Mouse (Mus musculus) kidney, postnatal 4 days (tissue): ENCODE measurements around the gene Anks1.
A peak's percentile ranks its signal among the peaks of the same experiment; 100 is the strongest.

Experiments
- DNase-seq, 2 experiments: peaks; one replicate each; pipeline ENCODE4 v3.0.0; 2021; ENCODE audit warnings: mixed read lengths in 2 of 2

Anks1 gene

DNA sequence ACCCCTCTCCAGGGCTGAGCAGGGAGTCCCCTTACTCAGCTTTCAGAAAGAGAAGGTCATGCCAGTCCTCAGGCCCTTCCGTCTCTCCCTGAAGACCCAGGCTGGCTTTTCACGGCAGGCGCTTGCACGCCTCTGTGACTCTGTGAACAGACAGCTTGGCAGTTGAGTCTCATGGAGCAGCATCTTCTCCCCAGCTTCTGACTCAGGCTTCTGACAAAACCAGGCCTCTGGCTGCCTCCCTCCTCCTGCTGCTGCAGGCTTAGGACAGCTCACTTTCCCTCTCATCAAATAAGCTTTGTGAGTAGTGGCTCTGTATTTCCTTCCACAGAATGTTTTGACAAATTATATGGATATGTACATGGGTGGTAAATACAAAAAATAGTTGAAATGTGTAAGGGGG is 91.3 kb downstream of the Anks1 start:
- DNase-seq: no peak

DNA sequence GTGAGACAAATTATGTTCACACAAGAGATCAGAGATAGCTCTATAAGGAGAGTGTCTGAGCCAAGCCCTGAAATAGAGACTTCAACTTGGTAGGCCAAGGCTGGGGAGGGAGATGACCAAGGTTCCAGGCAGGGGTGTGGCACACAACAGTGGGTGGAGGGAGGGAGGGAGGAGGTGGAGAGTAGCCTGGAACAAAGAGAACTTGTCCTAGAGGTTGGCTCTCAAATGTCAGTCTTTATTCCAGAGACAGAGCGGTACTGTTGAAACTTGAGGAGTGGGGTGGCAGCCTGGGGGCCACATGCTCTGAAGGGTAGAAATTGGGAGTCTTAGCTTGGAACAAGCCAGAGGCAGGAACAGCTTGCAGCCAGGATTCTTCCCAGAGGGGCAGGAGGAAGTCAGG is 91.7 kb downstream of the Anks1 start:
- DNase-seq: no peak

DNA sequence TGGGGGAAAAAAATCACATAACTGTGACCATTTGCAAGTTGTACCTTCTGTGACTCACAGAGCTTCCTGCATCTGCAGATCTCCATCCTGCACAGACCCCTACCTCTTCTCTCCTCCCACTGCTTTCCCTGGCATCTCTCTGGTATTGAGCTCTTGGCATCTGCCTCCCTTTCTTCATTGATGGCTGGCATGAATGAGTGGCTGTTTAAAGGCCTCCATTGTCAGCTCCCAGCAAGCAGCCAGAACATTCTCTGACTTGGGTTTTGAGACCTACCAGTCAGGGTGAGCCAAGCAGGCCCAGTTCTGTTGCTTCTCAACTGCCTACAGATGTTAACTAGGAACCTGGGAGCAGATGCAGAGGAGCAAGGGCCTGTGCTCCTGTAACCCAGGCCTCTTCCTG is 96.3 kb downstream of the Anks1 start:
- no peak for DNase-seq

DNA sequence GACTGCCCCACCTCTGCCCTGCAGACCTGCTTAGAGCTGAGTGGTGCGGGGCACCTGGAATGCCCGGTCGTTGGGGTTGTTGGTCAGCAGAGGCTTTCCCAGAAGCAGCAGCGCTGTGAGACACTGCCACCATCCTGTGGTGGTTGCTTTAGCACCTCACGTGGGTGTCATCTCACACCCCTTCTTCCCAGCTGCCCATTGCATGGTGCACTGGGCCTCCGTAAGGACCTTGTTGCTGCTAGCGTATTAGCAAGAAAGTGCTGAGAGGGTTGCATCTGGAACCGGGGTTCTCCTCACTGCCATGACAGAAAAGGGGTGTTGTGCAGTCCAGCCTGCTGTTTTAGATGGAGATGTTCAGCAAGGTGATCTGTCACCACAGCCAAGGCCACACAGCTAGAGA is 97.1 kb downstream of the Anks1 start:
- DNase-seq: no peak

DNA sequence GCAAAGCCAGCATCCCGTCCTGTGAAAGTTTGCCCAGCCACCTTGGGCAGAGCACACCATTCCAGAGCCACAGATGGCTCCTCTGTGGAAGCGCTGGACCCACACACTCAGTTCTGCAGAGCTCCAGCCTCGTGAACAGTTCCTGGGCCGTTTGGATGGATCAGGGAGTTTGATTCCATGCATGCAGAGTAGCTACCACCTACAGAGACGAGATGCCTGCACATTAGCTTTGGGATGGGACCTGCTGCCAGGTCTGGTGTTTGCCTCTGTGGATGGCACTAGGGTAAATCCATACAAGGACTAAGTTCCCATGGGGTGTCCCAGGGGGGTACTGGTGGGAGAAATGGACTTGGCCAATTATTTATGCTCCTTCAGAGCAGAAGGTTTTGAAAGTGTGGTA is 97.5 kb downstream of the Anks1 start:
- no peak for DNase-seq

DNA sequence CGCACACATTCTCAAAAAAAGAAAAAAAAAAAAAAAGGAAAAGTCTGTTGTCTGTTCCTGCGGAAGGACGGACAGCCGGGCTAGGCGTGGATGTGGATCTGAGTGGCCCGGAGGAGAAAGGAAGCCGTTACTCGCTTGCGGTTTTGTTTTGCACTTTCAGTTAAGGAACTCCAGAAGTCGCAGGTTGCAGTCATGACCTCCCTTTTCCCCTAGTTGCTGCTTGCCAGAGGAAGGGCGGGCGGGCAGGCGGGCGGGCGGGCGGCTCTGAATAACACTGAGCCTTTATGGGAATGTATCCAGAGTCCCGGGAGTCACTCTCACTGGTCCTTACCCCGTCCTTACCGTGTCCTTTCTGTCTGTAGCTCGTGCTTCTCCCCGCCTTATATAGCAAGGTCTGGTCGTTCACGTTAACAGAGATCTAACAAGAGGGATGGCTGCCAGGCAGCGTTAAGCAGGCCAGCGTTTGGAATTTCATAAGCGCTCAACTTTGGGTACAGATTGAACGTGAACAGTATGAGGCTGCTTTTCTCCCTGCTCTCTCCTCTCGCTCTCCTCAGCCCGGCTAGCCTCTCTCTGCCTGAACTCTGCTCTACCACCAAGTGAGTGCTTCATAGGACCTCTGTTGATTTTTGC is 98.2 kb downstream of the Anks1 start:
- peak; percentile 68 to 81 for DNase-seq

DNA sequence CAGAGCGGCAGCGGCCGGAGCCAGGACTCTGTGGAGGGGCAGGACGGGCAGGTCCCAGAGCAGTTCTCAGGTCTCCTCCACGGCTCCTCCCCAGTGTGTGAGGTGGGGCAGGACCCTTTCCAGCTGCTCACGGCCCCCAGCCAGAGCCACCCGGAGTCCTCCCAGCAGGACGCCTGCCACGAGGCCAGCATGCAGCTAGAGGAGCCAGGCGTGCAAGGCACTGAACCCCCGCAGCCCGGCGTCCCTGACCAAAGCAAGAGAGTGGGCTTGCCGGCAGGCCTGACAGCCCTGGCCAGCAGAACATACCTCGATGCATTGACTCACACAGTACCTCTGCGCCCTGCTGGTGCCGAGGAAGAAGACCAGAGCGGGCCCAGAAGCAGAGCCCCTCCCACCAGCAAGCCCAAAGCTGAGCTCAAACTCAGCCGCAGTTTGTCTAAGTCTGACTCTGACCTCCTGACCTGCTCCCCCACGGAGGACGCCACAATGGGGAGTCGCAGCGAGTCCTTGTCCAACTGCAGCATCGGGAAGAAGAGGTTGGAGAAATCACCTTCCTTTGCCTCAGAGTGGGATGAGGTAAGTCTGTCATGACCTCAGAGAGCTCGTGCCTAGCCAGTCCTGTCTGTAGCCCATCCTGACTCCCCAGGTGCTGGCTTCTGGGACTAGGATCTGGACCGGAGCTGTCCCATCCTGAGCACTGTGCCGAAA is 98.9 kb downstream of the Anks1 start:
- peak; percentile 58 to 69 for DNase-seq

DNA sequence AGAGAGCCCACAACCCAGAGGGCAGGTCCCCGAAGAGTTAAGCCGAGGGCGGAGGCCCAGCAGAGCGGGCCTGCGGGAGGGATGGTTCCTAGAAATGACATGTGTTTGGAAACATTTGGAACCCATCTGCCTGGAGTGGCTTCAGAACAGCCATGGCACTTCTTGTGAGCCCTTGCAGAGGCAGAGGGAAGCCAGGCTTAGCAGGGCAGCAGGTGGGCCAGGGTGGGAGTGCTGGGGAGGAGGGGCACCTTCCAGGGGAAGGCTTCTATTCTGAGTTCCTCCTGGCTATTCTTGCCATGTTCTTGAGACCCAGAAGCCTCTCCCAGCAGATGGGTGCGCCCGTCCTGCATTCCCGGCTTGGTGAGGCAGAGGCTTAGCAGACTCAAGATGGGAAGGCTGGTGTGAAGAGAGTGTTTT is 99.5 kb downstream of the Anks1 start:
- DNase-seq: peak in 1 of 2 experiments; percentile 50

DNA sequence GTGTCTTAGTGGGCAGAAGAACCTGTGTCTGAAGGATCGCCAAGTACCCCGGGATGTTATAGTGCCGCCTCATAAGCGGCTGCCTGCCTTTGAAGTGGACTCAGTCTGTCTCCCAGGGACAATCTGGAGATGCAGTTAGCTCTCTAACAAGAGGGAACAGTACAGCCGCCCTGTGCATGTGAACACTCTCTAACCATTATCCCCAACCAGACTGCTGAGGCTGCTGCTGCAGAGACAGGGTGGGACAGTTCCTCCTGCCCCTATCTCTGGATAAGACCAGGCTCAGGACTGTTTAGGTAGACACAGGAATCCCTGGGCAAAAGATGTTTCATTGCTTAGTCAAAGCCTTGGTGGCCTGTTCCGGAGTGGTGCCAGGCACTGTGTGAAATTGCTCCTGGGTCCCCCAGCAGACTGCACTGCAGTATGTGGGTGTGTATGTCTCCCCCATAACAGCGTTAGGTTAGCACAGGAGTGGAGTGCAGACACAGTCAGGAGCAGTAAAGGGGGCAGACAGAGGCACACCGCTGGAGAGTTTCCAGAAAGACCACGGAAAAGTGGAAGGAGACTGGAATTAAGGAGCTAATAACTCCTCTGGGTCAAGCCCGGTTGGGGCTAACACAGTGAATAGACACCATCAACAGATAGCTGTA is 100.1 kb downstream of the Anks1 start:
- no peak for DNase-seq

DNA sequence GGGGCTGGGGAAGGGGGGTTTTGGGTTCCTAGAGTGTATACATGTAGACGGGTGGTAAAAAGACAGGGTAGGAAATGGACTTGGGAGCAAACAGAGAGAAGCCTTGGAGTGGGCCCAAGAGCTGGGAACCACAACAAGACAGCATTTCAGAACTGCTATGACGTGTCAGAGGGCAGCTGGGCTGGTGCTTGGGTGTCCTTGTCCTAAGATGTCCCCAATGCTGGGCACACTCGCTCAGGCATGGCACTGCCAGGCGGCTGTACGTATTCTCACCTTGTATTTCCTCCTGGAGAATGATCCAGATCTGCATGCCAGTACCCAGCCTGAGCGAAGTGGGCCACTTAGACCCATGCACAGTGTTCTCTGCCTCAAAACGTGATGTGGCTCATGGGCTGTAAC is 100.6 kb downstream of the Anks1 start:
- no peak for DNase-seq

DNA sequence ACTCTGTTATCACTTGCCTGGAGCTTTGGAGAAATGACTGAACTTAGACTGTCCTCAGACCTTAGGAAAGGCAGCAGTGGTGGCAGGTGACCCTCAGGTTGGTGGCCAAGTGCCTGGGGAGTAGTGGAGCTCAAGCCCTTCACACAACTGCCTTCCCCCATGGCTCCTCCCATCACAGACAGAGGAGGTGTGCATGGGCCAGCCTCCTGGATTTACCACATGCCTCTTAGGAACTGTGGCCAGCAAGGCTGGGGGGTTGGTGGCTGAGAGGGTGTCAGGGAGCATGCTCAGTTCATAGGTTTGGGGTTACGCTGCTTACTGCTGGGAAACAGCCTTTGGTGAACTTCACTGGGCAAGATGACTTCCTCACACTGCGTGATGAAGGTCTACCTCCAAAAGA is 101.8 kb downstream of the Anks1 start:
- DNase-seq: no peak

DNA sequence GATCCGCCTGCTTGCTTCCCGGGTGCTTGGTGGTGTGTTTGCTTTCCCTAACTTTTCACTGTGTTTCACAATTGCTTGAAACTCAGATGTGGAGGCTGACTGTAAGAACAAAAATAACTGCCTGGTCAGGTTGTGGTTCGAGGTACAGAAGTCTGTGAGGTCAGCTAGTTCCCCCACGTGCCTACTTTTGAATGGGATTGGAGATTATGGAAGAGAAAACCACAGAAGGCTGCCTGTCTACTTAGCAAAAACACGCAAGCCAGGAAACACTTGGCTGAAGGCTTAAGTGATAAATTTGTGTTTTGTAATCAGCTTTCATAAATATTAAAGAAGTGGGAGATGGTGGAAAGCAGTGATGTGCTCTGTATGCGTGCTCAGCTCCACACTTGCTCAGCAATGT is 103.7 kb downstream of the Anks1 start:
- DNase-seq: no peak

DNA sequence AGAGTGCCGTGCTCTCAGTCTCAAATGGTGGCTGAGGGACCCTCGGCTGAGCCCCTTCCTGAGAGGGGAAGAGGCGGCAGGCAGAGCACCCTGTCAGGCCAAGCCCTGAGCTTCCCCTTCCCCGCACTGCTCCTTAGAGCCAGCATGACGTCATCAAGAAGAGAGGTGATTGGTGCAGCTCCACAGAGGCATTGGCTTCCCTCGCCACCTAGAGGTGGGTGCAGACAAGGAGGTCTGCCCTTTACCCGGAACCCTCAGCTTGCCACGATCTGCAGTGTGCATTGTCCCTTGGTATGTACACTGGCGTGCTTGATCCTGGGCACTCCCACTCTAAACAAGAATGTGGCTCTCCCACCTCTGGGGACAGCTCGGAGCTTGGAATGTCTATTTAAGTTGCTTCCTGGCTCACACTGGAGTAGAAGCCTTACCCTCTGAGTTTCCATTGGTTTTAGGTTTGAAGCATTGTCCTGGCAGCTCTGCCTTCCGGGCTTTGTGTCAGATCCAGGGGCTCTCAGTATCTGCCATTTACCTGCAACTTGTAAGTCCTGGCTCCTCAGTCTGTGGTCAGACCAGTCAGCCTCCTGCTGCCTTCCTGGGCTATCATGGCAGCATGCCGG is 104.3 kb downstream of the Anks1 start:
- peak; percentile 76 to 87 for DNase-seq

DNA sequence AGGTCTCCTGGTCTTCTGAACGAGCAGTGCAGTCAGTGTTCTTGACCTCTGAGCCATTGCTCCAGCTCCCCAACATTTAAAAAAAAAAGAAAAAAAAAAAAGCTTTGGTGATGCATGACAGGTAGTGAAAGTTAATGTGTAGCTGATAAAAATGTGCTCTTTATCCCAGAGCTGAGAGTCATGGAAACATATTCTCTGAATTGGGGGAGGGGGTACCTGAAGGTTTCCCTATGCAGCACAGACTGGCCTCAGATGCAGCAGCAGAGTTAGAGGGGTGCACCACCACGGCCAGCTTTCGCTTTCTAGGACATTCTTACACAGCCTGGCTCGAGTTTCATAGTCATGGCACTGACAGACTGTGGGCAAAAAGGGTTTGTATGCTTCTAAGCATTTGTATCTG is 105.3 kb downstream of the Anks1 start:
- DNase-seq: no peak

DNA sequence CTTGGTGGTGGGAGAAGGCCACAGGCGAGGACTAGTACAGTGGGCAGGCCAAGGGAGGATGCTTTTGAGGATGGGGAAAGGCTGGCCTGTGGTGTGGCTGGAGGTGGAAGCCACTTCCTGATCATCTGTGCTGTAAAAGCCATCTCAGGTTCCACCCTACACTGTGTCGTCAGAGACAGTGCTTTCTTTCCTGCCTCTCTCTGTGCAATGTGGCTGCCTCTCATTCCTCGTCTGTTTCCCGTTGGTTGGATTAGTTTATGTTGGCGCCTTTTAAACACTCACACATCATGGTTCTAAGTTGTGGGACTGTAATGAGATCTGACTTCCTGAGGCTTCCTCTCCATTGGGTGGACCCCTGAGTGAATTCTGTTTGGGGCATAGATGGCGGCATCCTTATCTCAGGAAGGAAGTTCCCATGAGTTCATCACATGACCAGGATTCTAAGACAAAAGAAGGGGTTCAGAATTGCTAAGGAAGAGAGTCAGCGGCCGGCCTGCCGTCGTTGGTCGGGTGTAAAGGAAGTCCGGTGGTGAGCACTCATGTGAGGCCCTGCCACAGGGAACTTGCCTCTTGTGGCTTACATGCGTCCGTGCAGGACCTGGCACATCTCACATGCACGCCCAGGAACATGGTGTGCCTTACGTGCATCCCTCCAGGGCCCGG is 106.1 kb downstream of the Anks1 start:
- peak; percentile 44 to 65 for DNase-seq

DNA sequence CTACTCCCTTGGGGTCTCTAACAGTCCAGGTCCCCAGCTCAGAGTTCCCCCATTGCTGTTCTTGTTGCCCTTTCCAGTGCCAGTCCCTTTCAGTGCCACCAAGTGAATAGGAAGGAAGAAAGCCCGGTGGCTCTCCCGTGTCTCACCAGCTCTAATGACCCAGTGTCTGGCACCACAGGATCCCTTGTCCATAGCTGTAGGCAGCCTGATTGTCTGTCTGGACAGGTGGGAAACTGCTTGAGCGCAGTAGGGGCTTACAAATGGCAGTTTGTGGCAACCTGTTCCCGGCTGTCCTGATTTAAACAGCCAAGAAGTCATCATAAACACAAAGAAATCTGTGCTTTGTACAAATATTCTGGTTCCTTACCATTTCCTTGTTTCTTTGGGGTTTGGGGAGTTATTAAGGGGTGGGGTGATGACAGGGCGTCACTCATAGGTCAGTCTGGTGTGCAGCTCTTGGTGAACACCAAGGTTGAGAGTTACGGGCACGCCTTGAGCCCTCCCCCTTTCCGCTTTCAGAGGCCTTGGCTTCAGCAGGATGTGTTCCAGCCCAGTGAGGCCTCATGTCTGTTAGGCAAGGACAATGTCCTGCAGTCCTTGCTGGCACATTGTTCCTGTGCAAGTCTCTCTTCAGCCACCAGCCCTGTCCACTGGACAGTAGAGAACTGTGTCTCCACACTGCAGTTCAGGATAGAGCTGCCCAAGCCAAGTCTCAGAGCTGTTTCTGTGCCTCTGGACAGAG is 107.1 kb downstream of the Anks1 start:
- DNase-seq: peak; percentile 59 to 72

DNA sequence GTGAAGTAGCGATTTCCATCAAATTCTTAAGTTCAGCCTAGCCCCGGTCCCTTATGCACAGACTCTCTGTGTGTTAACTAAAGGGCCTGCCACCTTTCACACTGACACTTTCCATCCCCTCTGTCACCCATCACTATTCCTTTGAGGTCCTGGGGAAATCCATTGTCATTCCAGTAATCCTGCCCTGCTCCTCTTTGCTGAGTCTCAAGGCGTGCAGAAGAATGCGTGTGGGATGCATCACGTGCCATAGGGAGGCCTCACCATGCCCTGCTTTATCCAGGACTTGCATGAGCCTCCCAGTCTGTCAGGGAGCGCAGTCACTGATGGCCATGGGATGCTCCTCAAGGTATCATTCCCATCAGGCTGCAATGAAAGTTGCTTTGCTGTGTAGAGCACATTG is 109.2 kb downstream of the Anks1 start:
- peak in 1 of 2 experiments; percentile 49 for DNase-seq

DNA sequence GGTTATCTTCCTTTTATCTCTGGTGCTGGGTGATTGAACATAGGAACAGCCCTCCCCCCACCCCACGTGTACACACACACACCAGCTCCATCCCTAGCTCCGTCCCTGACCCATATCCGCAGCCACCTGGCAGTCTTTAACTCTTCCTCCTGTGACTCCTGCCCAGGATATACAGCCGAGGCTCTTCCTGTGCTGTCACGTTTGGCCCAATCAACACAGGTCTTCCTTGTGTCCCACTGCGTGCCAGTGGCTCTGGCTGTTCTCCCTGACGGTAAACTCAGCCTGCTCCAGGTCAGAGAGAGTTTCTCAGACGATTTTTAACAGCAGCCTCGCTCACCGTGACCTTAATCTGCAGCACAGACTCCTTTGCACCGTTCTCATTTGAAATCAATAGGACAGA is 109.7 kb downstream of the Anks1 start:
- no peak for DNase-seq

DNA sequence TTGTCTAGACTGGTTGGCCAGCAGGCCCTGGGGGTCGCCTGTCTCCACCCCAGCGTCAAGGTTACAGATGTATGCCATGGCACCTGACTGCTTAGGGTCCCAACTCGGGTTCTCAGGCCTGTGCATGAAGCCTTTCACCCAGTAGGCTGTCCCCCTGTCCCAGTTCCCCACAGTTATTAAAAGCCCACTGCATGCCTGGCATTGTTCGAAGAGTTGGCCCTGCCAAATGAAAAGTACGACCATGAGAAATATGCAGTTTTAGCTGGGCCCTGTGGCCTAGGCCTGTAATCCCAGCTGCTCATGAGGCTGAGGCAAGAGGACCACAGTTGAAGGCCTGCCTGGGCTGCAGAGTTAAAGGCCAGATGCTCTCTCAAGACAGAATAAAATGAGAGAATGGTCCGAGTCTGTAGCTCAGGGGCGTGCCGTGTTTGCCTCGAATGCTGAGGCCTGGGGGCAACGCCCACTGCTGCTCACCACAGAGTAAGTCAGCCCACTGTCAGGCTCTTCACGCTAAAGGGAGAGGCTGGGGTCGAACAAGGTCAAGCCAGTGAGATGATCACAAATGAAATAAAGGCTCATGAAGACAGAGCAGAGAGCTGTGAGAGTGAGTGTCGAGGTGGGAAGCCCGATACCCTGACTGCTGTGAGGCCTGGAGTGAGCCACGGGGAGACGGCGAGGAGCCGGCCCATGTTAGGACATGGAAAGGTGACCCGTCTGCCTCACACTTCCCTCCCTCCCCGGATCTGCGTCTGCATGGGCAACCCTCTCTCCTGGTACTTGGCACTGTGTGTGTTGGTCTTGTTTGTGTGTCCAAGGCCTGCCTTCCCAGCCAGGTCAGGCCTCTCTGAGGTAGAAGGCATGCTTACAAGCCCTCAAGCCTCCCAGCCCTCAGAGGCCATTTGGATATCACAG is 110.9 kb downstream of the Anks1 start:
- DNase-seq: no peak

DNA sequence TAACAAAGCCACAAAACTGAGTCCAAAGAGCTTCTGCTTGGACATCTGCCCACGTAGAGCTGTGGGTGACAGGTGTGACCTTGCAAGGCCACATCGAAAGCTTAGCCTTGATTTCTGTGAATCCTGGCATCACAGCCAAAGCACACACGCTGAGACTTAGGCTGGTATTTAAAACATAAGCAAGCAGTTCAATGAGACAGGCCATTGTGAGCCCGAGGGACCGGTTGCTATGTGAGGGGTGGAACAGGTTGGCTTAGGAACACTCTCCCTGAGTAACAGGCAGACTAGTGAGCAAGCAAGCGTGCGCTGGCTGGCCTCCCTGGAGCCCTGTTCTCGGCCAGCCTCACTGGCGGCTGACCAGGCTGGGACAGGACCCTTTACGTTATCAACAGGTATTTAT is 112.8 kb downstream of the Anks1 start:
- peak in 1 of 2 experiments; percentile 57 for DNase-seq
